Mouse (Mus musculus) liver, embryonic 15.5 days (tissue): ENCODE measurements around the gene 4932438H23Rik. TPM values are rescaled to one million over a fixed set of nuclear protein-coding genes. Genes with fewer than 3 reads are reported as not detected.

Experiments used
- ATAC-seq: fragments of 200-750 bp; cut with Nextera tagmentation; 2 replicates; pipeline ENCODE4 v1.8.0; 2017; ENCODE audit warnings: moderate number of reproducible peaks, mild to moderate bottlenecking, moderate library complexity; ENCODE audit not compliant: insufficient read depth
- H3K27ac ChIP-seq: fragments of 300-500 bp; sonication (generic); replicated peaks from 2 replicates; pipeline ENCODE4 v1.5.1; 2015; ENCODE audit warnings: mild to moderate bottlenecking, inconsistent platforms
- H3K27me3 ChIP-seq: fragments of 300-500 bp; sonication (generic); 2 replicates; pipeline ENCODE4 v1.6.1; 2015; ENCODE audit warnings: mild to moderate bottlenecking, inconsistent platforms
- H3K36me3 ChIP-seq: fragments of 300-500 bp; sonication (generic); replicated peaks from 2 replicates; pipeline ENCODE4 v1.6.1; 2015; ENCODE audit warnings: moderate library complexity, mild to moderate bottlenecking, inconsistent platforms
- H3K4me1 ChIP-seq: fragments of 300-500 bp; sonication (generic); replicated peaks from 2 replicates; pipeline ENCODE4 v1.6.1; 2015; ENCODE audit warnings: inconsistent platforms
- H3K4me2 ChIP-seq: fragments of 300-500 bp; sonication (generic); 2 replicates; pipeline ENCODE4 v1.6.1; 2015; ENCODE audit warnings: moderate library complexity, mild to moderate bottlenecking, inconsistent platforms
- H3K4me3 ChIP-seq: fragments of 300-500 bp; sonication (generic); replicated peaks from 2 replicates; pipeline ENCODE4 v1.5.1; 2015; ENCODE audit warnings: mild to moderate bottlenecking, inconsistent platforms
- H3K9ac ChIP-seq: fragments of 300-500 bp; sonication (generic); 2 replicates; pipeline ENCODE4 v1.6.1; 2015; ENCODE audit warnings: moderate library complexity, mild to moderate bottlenecking, inconsistent platforms
- H3K9me3 ChIP-seq: fragments of 300-500 bp; sonication (generic); replicated peaks from 2 replicates; pipeline ENCODE4 v1.6.1; 2016; ENCODE audit warnings: inconsistent platforms
- WGBS: fragments of 180-500 bp; shearing (Covaris S2); methylation state at CpG from one replicate; pipeline ENCODE4 v1.1.7; 2015; ENCODE audit warnings: mixed read lengths; ENCODE audit not compliant: insufficient replicate concordance; 5-methylcytosine and 5-hydroxymethylcytosine counted together
- polyA plus RNA-seq: library from polyadenylated mRNA; unstranded; fragments of >200 nt; fragmentation: Nextera tagmentation; extraction: Ambion mirVana; gene quantifications from 2 replicates; pipeline ENCODE4 v1.2.1, GENCODE M21; 2015

4932438H23Rik gene
- polyA plus RNA-seq, 1 experiment from 2014 or later = not detected

DNA sequence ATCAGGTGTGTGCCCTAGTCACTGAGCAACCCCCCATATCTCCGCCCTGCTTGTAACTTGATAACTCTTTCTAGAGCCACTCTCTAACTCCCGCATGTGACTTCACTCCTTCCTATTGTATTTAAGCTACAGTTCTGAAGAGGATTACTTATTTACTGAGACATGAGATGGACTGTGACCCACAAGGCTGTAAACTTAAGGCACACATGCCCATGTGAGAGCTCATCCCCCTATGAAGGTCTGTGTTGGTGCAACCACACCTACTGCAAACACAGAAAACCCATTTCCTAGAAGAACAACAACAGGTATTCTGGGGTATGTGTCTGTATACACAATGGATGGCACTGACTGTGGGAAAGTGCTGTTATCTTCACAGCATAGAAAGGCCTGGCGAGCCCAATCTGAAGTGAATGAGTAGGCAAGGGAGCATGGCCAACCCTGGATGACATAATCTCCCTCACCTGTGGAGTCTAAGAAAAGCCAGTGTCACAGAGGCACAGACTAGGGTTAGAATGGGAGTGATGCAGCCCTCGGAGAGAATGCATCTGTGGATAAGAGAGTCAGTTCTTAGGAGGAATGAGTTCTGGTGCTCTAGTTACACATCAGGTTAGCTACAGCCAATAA is 89.9 kb downstream of the 4932438H23Rik start:
- Histone ChIP-seq H3K27me3 (no peaks in the 10 kb centered on the region), H3K27ac (no peak overlapping the region), H3K36me3 (peaks cover 12% of the 10 kb centered on the region), H3K9ac (no peak overlapping the region), H3K4me1 (peaks cover 44% of the 10 kb centered on the region), H3K4me2 (no peak overlapping the region), H3K9me3 (no peaks in the 10 kb centered on the region), H3K4me3 (no peak overlapping the region)
- ATAC-seq = no peak
- WGBS = 65% methylated on average over 4 of the region's 4 CpGs

Other genes starting within 250 kb of the 4932438H23Rik start
- 17.3 and 18.1 TPM in 2 replicates for gene Cfap298, start 160.0 kb downstream of the 4932438H23Rik start, polyA plus RNA-seq
- 19.5 and 20.6 TPM in 2 replicates for gene Synj1, start 83.8 kb downstream of the 4932438H23Rik start, polyA plus RNA-seq
- 16.3 and 17.0 TPM in 2 replicates for gene Paxbp1, start 50.6 kb downstream of the 4932438H23Rik start, polyA plus RNA-seq
- gene Olig2, start 130.3 kb upstream of the 4932438H23Rik start, polyA plus RNA-seq = not detected in 2 replicates
- 0.05 TPM in 2 replicates for gene Olig1, start 174.7 kb upstream of the 4932438H23Rik start, polyA plus RNA-seq